In the genomic region with DNA sequence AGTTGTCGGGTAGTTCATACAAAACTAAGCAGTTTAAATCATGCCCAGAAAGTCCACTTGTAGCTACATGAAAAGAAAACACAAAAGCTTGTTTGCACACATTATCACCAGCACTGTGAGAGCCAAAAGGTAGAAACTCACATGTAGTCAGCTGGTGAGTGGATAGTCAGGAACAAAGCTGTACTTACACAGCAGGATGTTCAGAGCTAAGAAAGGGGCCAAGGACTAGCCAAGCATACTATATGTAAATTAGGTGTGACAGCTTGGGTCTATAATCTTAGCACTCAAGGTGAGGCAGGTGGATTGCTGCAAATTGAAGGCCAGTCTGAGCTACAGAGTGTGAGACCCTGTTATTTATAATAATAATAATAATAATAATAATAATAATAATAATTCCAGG, we compare ENCODE assay signal across 28 mouse cellular contexts. TPM values are rescaled to one million over a fixed set of nuclear protein-coding genes. Genes with fewer than 3 reads are reported as not detected.
DNase-seq lines count a peak whose midpoint lies in the region; ATAC-seq lines count a peak whose summit lies in the region.
"Had no signal": no experiment of that assay in that cellular context is flagged by ENCODE, and none has a peak within 500 bp of the region (broad histone marks: within the 10 kb centered on the region; RNA-seq: fewer than 3 reads in every experiment).

No protein-coding gene starts in this region.

- peak; percentile 64; the same call in 1 of the 2 replicates for ATAC-seq in neutrophil, adult 5-6 weeks (ENCODE audit: extremely low read depth, insufficient number of reproducible peaks, low FRiP score, poor library complexity, severe bottlenecking)
- peak; percentile 53; the same call in 1 of the 2 replicates for ATAC-seq in stomach, embryonic 16.5 days (ENCODE audit: insufficient read depth, low FRiP score)
- ATAC-seq: activated CD4-positive, CD25-positive, alpha-beta regulatory T cell, adult 4 months; forebrain, embryonic 13.5 days; forebrain, embryonic 15.5 days; forebrain, postnatal 0 days; Patski had no signal

- H3K9me3 ChIP-seq in stomach, embryonic 16.5 days (replicated peaks; ENCODE audit: control insufficient read depth, low read length): no peaks in the 10 kb centered on the region
- H3K9me3 ChIP-seq: embryonic facial prominence, embryonic 10.5 days; embryonic facial prominence, embryonic 12.5 days; forebrain, embryonic 13.5 days; forebrain, embryonic 15.5 days; G1E had no signal

- WGBS in stomach, embryonic 16.5 days: 73% methylated on average over 1 of the region's 1 CpGs

- H3K9ac ChIP-seq in stomach, embryonic 16.5 days (ENCODE audit: low read length): no peak overlapping the region
- H3K9ac ChIP-seq: embryonic facial prominence, embryonic 12.5 days; forebrain, embryonic 13.5 days; forebrain, embryonic 15.5 days; forebrain, postnatal 0 days had no signal

- H3K36me3 ChIP-seq in stomach, embryonic 16.5 days (ENCODE audit: control insufficient read depth, insufficient read depth, low read length): peaks cover 5% of the 10 kb centered on the region; the same call in 1 of the 2 replicates

- no peaks in the 10 kb centered on the region for H3K27me3 ChIP-seq in stomach, embryonic 16.5 days (ENCODE audit: control insufficient read depth, insufficient read depth, low read length)
- H3K27me3 ChIP-seq: embryonic facial prominence, embryonic 12.5 days; forebrain, embryonic 13.5 days; forebrain, embryonic 15.5 days; Patski had no signal

- no peak overlapping the region for H3K27ac ChIP-seq in stomach, embryonic 16.5 days (ENCODE audit: low read length)
- H3K27ac ChIP-seq: embryonic facial prominence, embryonic 10.5 days; embryonic facial prominence, embryonic 12.5 days; forebrain, embryonic 13.5 days; forebrain, embryonic 15.5 days had no signal

- no peak overlapping the region for H3K4me2 ChIP-seq in stomach, embryonic 16.5 days (ENCODE audit: low read depth, low read length)
- H3K4me2 ChIP-seq: embryonic facial prominence, embryonic 12.5 days; forebrain, embryonic 13.5 days; forebrain, embryonic 15.5 days had no signal

- peaks cover 4% of the 10 kb centered on the region for H3K4me1 ChIP-seq in stomach, embryonic 16.5 days (ENCODE audit: control insufficient read depth, insufficient read depth, low read length)

- peak; percentile 84 for DNase-seq in A20 (ENCODE audit: low read depth, low spot score)
- peak; percentile 12 to 20 for DNase-seq in B cell, adult 2 months
- no peak for DNase-seq in cerebellum, postnatal 14 days
- DNase-seq in right cerebral cortex, postnatal 4 days: no peak
- DNase-seq in cerebellum, adult 9-11 months: no peak
- no peak for DNase-seq in yolk sac, embryonic 10.5 days (ENCODE audit: low spot score)
- DNase-seq: adrenal gland, adult 8-10 months; adrenal gland, postnatal 14 days; adrenal gland, postnatal 36 days; cerebellum, adult 11-12 months; cerebellum, adult 2 months; cerebellum, adult 9-10 months; cerebellum, postnatal 25 days; forebrain, postnatal 0 days had no signal

- no peak overlapping the region for H3K4me3 ChIP-seq in stomach, embryonic 16.5 days (replicated peaks; ENCODE audit: low read length)
- H3K4me3 ChIP-seq: embryonic facial prominence, embryonic 10.5 days; embryonic facial prominence, embryonic 12.5 days; forebrain, embryonic 13.5 days; forebrain, embryonic 15.5 days had no signal

RNA-seq across cellular contexts. Expression of gene Tmed6, which starts 2.8 kb away (rescaled TPM):
- not detected in 2 replicates for total RNA-seq in neutrophil, adult 5-6 weeks (2017)
- polyA plus RNA-seq in stomach, embryonic 16.5 days (2015; fragmentation: Nextera tagmentation; extraction: Ambion mirVana): 82.3 and 84.1 TPM in 2 replicates
- total RNA-seq: adrenal gland, adult 18-20 months; adrenal gland, adult 8-10 months; adrenal gland, postnatal 14 days; adrenal gland, postnatal 36 days; forebrain, postnatal 0 days; G1E had no signal
- polyA plus RNA-seq: activated CD4-positive, CD25-positive, alpha-beta regulatory T cell, adult 4 months; C2C12; cerebellum, adult 2 months; cortical plate, adult 2 months; embryonic facial prominence, embryonic 10.5 days; embryonic facial prominence, embryonic 12.5 days; embryonic facial prominence, embryonic 14.5 days; forebrain, embryonic 11.5 days; forebrain, embryonic 13.5 days; forebrain, embryonic 15.5 days; forebrain, postnatal 0 days; G1E had no signal

RNA-seq across cellular contexts. Expression of gene Nip7, which starts 5.9 kb away (rescaled TPM):
- total RNA-seq in neutrophil, adult 5-6 weeks (2017): 15.5 and 16.4 TPM in 2 replicates
- 63.5 and 79.8 TPM in 2 replicates for polyA plus RNA-seq in stomach, embryonic 16.5 days (2015; fragmentation: Nextera tagmentation; extraction: Ambion mirVana)

RNA-seq across cellular contexts. Expression of gene Cog8, which starts 6.1 kb away (rescaled TPM):
- total RNA-seq in neutrophil, adult 5-6 weeks (2017): 27.3 and 29.6 TPM in 2 replicates
- 24.8 and 27.1 TPM in 2 replicates for polyA plus RNA-seq in stomach, embryonic 16.5 days (2015; fragmentation: Nextera tagmentation; extraction: Ambion mirVana)

RNA-seq across cellular contexts. Expression of gene Pdf, which starts 14.2 kb away (rescaled TPM):
- 18.9 and 22.1 TPM in 2 replicates for total RNA-seq in neutrophil, adult 5-6 weeks (2017)
- polyA plus RNA-seq in stomach, embryonic 16.5 days (2015; fragmentation: Nextera tagmentation; extraction: Ambion mirVana): 35.3 and 35.7 TPM in 2 replicates

RNA-seq across cellular contexts. Expression of gene Vps4a, which starts 31.6 kb away (rescaled TPM):
- 39.0 and 42.0 TPM in 2 replicates for total RNA-seq in neutrophil, adult 5-6 weeks (2017)
- polyA plus RNA-seq in stomach, embryonic 16.5 days (2015; fragmentation: Nextera tagmentation; extraction: Ambion mirVana): 60.6 and 62.1 TPM in 2 replicates

Comparison
In these comparisons a context has a peak if more than half of its experiments do, and no peak if none do; other contexts are left out.
1. DNase-seq: peak in A20 (single experiment) and B cell, adult 2 months (2 of 2); none in cerebellum, postnatal 14 days (0 of 2), right cerebral cortex, postnatal 4 days (single experiment), cerebellum, adult 9-11 months (single experiment) and yolk sac, embryonic 10.5 days (single experiment).